Mouse (Mus musculus): ENCODE measurements around the gene Grik5. TPM values are rescaled to one million over a fixed set of nuclear protein-coding genes. Genes with fewer than 3 reads are reported as not detected.
A peak's percentile ranks its signal among the peaks of the same experiment; 100 is the strongest.

The Grik5 gene
- total and polyA plus RNA-seq, 2 experiments from 2014 or later = 18.6 to 153 TPM

DNA sequence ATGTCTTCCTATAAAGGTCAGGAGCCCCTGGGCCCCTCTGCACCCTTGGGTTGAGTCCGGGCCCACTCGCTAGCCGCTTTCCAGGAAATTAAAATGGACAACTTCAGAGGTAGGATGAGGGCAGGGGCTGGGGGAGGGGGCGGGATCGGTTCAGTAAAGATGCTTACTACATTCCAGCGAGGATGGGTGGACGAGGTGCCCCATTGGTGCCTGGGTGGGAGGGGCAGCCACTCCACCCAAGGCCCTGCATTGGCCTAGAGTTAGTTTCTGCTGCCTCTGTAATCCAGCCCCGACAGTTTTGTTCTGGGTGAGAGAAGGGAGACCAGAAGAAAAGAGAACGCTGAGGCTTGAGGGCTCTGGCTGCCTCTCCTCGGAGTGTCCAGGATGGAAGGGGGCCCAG lies 17.7 kb upstream of the Grik5 start:
- DNase-seq (ENCODE audit: low spot score) = no peak
- Histone ChIP-seq H3K27ac (ENCODE audit: low read depth, low read length) (no peak overlapping the region), H3K4me3 (ENCODE audit: low read depth, low read length) (no peak overlapping the region), H3K27me3 (ENCODE audit: insufficient read depth, low read length) (no peaks in the 10 kb centered on the region), H3K4me1 (ENCODE audit: insufficient read depth, low read length) (no peaks in the 10 kb centered on the region), H3K36me3 (ENCODE audit: insufficient read depth, low read length) (peaks cover 15% of the 10 kb centered on the region; the same call in 1 of the 2 replicates), H3K4me2 (ENCODE audit: low read depth, low read length, poor library complexity, severe bottlenecking) (no peak overlapping the region), H3K9me3 (ENCODE audit: low read length) (no peaks in the 10 kb centered on the region), H3K9ac (replicated peaks; ENCODE audit: low read length, poor library complexity, severe bottlenecking) (no peak overlapping the region)
- TF ChIP-seq CTCF (IDR thresholded peaks at IDR 0.05) = no peak
- no peak for ATAC-seq (ENCODE audit: low FRiP score)
- WGBS = 34% methylated on average over 10 of the region's 10 CpGs

DNA sequence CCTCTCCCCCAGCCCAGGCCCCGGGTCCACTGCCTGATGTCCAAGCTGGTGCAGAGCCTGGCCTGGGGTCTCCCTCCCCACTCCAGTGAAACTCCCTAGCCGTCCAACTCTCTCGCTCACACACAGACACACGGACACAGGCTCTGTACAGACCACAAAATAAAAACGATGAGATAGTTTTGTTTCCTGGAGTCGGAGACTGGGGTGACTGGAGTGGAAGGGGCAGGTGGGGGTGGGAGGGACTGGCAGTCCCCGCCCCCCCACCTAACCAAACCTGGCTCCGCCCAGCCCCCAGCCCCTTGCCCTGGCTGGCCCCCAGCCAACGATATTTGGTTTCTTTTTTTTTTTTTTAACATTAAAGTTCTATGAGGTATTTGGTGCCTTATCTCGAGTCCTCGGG lies 16.8 kb upstream of the Grik5 start:
- Histone ChIP-seq H3K4me2 (ENCODE audit: low read depth, low read length, poor library complexity, severe bottlenecking) (no peak overlapping the region), H3K9ac (replicated peaks; ENCODE audit: low read length, poor library complexity, severe bottlenecking) (no peak overlapping the region), H3K4me1 (ENCODE audit: insufficient read depth, low read length) (no peaks in the 10 kb centered on the region), H3K27me3 (ENCODE audit: insufficient read depth, low read length) (no peaks in the 10 kb centered on the region), H3K36me3 (ENCODE audit: insufficient read depth, low read length) (peaks cover 18% of the 10 kb centered on the region; the same call in 1 of the 2 replicates), H3K27ac (ENCODE audit: low read depth, low read length) (no peak overlapping the region), H3K4me3 (ENCODE audit: low read depth, low read length) (no peak overlapping the region), H3K9me3 (ENCODE audit: low read length) (no peaks in the 10 kb centered on the region)
- DNase-seq (ENCODE audit: low spot score) (no peak), ATAC-seq (ENCODE audit: low FRiP score) (no peak)
- no peak for TF ChIP-seq CTCF (IDR thresholded peaks at IDR 0.05)
- 35% methylated on average over 10 of the region's 11 CpGs for WGBS

DNA sequence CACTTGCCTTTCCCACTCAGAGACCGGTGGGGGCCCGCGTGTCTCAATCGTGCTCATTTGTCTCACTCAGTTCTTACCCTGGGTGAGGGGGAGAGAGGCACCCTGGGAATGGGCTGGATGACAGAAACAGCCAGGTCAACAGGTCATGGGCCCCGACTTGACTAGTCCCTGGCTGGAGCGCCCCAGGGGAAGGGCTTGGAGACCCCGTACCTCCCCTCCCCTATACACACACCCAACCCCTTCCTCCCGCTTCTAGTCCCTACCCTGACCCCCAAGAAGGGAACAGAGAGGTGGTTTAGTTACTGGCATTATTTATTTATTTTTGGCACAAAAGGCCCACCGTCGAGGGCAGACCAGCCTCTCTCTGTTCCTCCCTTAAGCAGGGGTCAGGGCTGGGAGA lies 16.4 kb upstream of the Grik5 start:
- H3K36me3 ChIP-seq (ENCODE audit: insufficient read depth, low read length) = peaks cover 23% of the 10 kb centered on the region
- no peak overlapping the region for H3K9ac ChIP-seq (replicated peaks; ENCODE audit: low read length, poor library complexity, severe bottlenecking)
- no peak for TF ChIP-seq CTCF (IDR thresholded peaks at IDR 0.05)
- H3K4me3 ChIP-seq (ENCODE audit: low read depth, low read length) = no peak overlapping the region
- H3K4me1 ChIP-seq (ENCODE audit: insufficient read depth, low read length) = no peaks in the 10 kb centered on the region
- no peak for DNase-seq (ENCODE audit: low spot score)
- 17% methylated on average over 10 of the region's 10 CpGs for WGBS
- no peak overlapping the region for H3K27ac ChIP-seq (ENCODE audit: low read depth, low read length)
- no peak overlapping the region for H3K4me2 ChIP-seq (ENCODE audit: low read depth, low read length, poor library complexity, severe bottlenecking)
- ATAC-seq (ENCODE audit: low FRiP score) = no peak
- no peaks in the 10 kb centered on the region for H3K9me3 ChIP-seq (ENCODE audit: low read length)
- no peaks in the 10 kb centered on the region for H3K27me3 ChIP-seq (ENCODE audit: insufficient read depth, low read length)

- H3K36me3 ChIP-seq (ENCODE audit: insufficient read depth, low read length) = peaks cover 28% of the 10 kb centered on the region
- ATAC-seq (ENCODE audit: low FRiP score) (no peak), DNase-seq (ENCODE audit: low spot score) (no peak)
- no peaks in the 10 kb centered on the region for H3K9me3 ChIP-seq (ENCODE audit: low read length)
- H3K9ac ChIP-seq (replicated peaks; ENCODE audit: low read length, poor library complexity, severe bottlenecking) = no peak overlapping the region
- no peaks in the 10 kb centered on the region for H3K27me3 ChIP-seq (ENCODE audit: insufficient read depth, low read length)
- no peak for TF ChIP-seq CTCF (IDR thresholded peaks at IDR 0.05)
- H3K4me3 ChIP-seq (ENCODE audit: low read depth, low read length) = no peak overlapping the region
- H3K27ac ChIP-seq (ENCODE audit: low read depth, low read length) = no peak overlapping the region
- WGBS = 56% methylated on average over 5 of the region's 5 CpGs
- H3K4me1 ChIP-seq (ENCODE audit: insufficient read depth, low read length) = no peaks in the 10 kb centered on the region
- no peak overlapping the region for H3K4me2 ChIP-seq (ENCODE audit: low read depth, low read length, poor library complexity, severe bottlenecking)
Observed at GRCm38 (mm10) chr7:25087972-25088371, 15.8 kb upstream of the Grik5 start.

DNA sequence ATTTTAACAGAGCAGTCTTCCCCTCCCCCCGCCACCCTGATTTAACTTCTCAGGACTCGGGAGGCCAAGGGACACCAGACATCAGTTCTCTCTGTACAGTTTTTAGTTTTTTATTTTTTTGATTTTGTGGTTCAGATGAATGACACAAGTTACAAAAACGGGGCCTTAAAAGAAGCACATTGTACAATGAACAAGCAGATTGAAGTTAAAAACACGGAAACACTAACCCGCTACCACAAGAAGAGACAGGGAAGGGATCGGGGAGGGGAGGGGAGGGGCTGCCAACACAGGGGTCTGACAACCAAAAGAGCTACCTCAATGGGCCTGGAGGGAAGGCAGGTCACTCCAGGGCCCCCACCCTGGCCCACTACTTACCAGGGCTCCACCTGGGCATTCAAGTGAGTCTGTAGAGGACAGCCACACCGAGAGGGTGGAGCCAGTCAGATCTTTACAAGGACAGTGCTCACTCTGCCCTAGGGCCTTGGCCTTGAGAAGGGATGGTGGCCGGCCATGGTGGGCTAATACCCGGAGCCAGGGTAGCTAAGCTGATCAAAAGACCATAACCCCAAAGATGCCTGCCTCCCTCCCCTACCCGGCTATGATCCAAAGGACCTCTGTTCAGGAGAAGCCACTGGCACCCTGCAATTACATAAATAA lies 15.2 kb upstream of the Grik5 start:
- DNase-seq (ENCODE audit: low spot score) = no peak
- Histone ChIP-seq H3K4me2 (ENCODE audit: low read depth, low read length, poor library complexity, severe bottlenecking) (no peak overlapping the region), H3K27ac (ENCODE audit: low read depth, low read length) (no peak overlapping the region), H3K9ac (replicated peaks; ENCODE audit: low read length, poor library complexity, severe bottlenecking) (no peak overlapping the region), H3K36me3 (ENCODE audit: insufficient read depth, low read length) (peaks cover 34% of the 10 kb centered on the region), H3K4me1 (ENCODE audit: insufficient read depth, low read length) (no peaks in the 10 kb centered on the region), H3K27me3 (ENCODE audit: insufficient read depth, low read length) (no peaks in the 10 kb centered on the region), H3K9me3 (ENCODE audit: low read length) (no peaks in the 10 kb centered on the region), H3K4me3 (ENCODE audit: low read depth, low read length) (no peak overlapping the region)
- no peak for ATAC-seq (ENCODE audit: low FRiP score)
- no peak for TF ChIP-seq CTCF (IDR thresholded peaks at IDR 0.05)
- 55% methylated on average over 10 of the region's 10 CpGs for WGBS

DNA sequence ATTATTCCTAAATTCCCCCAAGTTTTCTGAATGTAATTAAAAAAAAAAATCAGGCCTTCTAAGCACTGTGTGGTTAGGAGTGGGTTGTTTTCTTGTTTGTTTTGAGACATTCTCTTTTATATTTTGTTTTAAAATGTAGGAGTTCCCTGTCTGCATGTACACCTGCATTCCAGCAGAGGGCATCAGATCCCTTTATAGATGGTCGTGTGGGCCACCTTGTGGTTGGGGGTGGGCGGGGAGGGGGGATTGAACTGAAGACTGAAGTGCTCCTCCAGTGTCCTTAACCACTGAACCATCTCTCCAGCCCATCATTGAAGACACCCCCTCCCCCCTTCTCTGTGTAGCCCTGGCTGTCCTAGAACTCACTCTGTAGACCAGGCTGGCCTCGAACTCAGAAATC lies 14.5 kb upstream of the Grik5 start:
- no peaks in the 10 kb centered on the region for H3K9me3 ChIP-seq (ENCODE audit: low read length)
- H3K4me1 ChIP-seq (ENCODE audit: insufficient read depth, low read length) = no peaks in the 10 kb centered on the region
- no peak overlapping the region for H3K4me3 ChIP-seq (ENCODE audit: low read depth, low read length)
- peaks cover 38% of the 10 kb centered on the region for H3K36me3 ChIP-seq (ENCODE audit: insufficient read depth, low read length)
- no peaks in the 10 kb centered on the region for H3K27me3 ChIP-seq (ENCODE audit: insufficient read depth, low read length)
- TF ChIP-seq CTCF (IDR thresholded peaks at IDR 0.05) = peak; percentile 66
- H3K9ac ChIP-seq (replicated peaks; ENCODE audit: low read length, poor library complexity, severe bottlenecking) = no peak overlapping the region
- WGBS = 50% methylated on average over 3 of the region's 3 CpGs
- ATAC-seq (ENCODE audit: low FRiP score) (no peak), DNase-seq (ENCODE audit: low spot score) (no peak)
- no peak overlapping the region for H3K4me2 ChIP-seq (ENCODE audit: low read depth, low read length, poor library complexity, severe bottlenecking)
- H3K27ac ChIP-seq (ENCODE audit: low read depth, low read length) = no peak overlapping the region
